In the genomic region with DNA sequence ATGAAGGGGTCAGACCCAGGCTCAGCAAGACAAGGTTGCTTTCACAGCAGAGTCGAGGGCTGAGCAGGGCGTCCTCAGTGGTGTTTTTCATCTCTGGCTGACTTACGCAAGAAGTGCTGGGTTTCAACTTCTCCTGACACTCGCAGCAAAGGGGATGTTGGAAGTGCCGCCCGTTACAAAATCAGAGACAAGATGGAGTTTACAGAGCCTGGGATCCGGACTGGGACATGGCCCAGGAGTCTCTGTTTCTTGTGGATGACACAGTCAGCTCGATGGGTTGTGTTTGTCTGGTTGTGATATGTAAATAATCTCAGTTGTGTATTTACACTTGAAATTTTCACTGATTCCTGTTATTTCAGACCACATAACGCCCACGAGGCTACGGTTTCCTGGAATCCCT, we compare ENCODE assay signal across 8 mouse cellular contexts. TPM values are rescaled to one million over a fixed set of nuclear protein-coding genes. Genes with fewer than 3 reads are reported as not detected.
A peak's percentile ranks its signal among the peaks of the same experiment; 100 is the strongest.
DNase-seq lines count a peak whose midpoint lies in the region; ATAC-seq lines count a peak whose summit lies in the region.

No protein-coding gene starts in this region.

- intact Hi-C loops in heart, postnatal 10 days (cut with DNase I), result no loop called here

- H3K4me2 ChIP-seq in kidney, embryonic 16.5 days (replicated peaks; ENCODE audit: low read depth, low read length), result no peak overlapping the region

- ATAC-seq in kidney, embryonic 16.5 days (ENCODE audit: low FRiP score, low TSS enrichment), result no peak
- ATAC-seq in granulocyte monocyte progenitor cell, adult 5-6 weeks (replicated peaks; ENCODE audit: poor library complexity, severe bottlenecking), result no peak

- H3K9ac ChIP-seq in kidney, embryonic 16.5 days (replicated peaks; ENCODE audit: low read length), result no peak overlapping the region

- no peaks in the 10 kb centered on the region for H3K9me3 ChIP-seq in kidney, embryonic 16.5 days (ENCODE audit: low read length)

- 56% methylated on average over 11 of the region's 11 CpGs for WGBS in kidney, embryonic 16.5 days

- peak overlapping the region; percentile 37 for H3K27ac ChIP-seq in kidney, embryonic 16.5 days (ENCODE audit: low read length)

- H3K27me3 ChIP-seq in kidney, embryonic 16.5 days (ENCODE audit: insufficient read depth, low read length), result no peaks in the 10 kb centered on the region

- no peaks in the 10 kb centered on the region for H3K36me3 ChIP-seq in kidney, embryonic 16.5 days (ENCODE audit: insufficient read depth, low read length)

- DNase-seq in kidney, adult 9 months, result no peak
- DNase-seq in gastrocnemius, postnatal 25 days, result peak; percentile 10
- DNase-seq in heart, postnatal 10 days, result peak; percentile 50 to 52
- peak; percentile 56 for DNase-seq in lung, postnatal 36 days
- DNase-seq in embryo, embryonic 9.5 days (ENCODE audit: extremely low spot score), result no peak
- no peak for DNase-seq in neural tube, embryonic 10.5 days (ENCODE audit: extremely low spot score, low spot score)

- H3K4me3 ChIP-seq in kidney, embryonic 16.5 days (ENCODE audit: low read length), result no peak overlapping the region

- 0 out of 2 replicates have a peak, but pooled peaks cover 3% of the 10 kb centered on the region for H3K4me1 ChIP-seq in kidney, embryonic 16.5 days (ENCODE audit: insufficient read depth, low read length)

RNA-seq across cellular contexts. Expression of a gene that starts 33.4 kb away (rescaled TPM):
- polyA plus RNA-seq in kidney, embryonic 16.5 days (2015; fragmentation: Nextera tagmentation; extraction: Ambion mirVana), result 44.7 and 48.0 TPM in 2 replicates
- 1 to 10 TPM; 9.4 TPM for total RNA-seq in gastrocnemius, postnatal 25 days (2021)
- total RNA-seq in heart, postnatal 10 days (2021), result 10 to 100 TPM; 33.6 to 36.8 TPM
- total RNA-seq in granulocyte monocyte progenitor cell, adult 5-6 weeks (2014; fragmentation: Nextera tagmentation), result not detected in 2 replicates
- total RNA-seq in granulocyte monocyte progenitor cell, adult 5-6 weeks (2017), result not detected in 2 replicates

RNA-seq across cellular contexts. Expression of a gene that starts 45.2 kb away (rescaled TPM):
- polyA plus RNA-seq in kidney, embryonic 16.5 days (2015; fragmentation: Nextera tagmentation; extraction: Ambion mirVana), result 84.6 and 89.5 TPM in 2 replicates
- 10 to 100 TPM; 50.1 to 50.8 TPM for total RNA-seq in gastrocnemius, postnatal 25 days (2021)
- 10 to 100 TPM; 52.3 to 58.0 TPM for total RNA-seq in heart, postnatal 10 days (2021)
- 52.6 and 71.6 TPM in 2 replicates for total RNA-seq in granulocyte monocyte progenitor cell, adult 5-6 weeks (2014; fragmentation: Nextera tagmentation)
- 73.2 and 91.8 TPM in 2 replicates for total RNA-seq in granulocyte monocyte progenitor cell, adult 5-6 weeks (2017)

Comparison
In these comparisons a context has a peak if more than half of its experiments do, and no peak if none do; other contexts are left out.
1. DNase-seq: peak in gastrocnemius, postnatal 25 days (single experiment), heart, postnatal 10 days (2 of 2) and lung, postnatal 36 days (single experiment); none in kidney, adult 9 months (single experiment), embryo, embryonic 9.5 days (single experiment) and neural tube, embryonic 10.5 days (single experiment).
2. RNA of a gene that starts 33.4 kb away (total RNA-seq): 33.6 to 36.8 TPM in heart, postnatal 10 days and 9.4 TPM in gastrocnemius, postnatal 25 days; not detected in granulocyte monocyte progenitor cell, adult 5-6 weeks; every median in the first group is over 10 times any median in the second.